ENCODE assay signal across 26 mouse cellular contexts in genomic region chr12:12787161-12787560, GRCm38 (mm10).
DNase-seq lines count a peak whose midpoint lies in the region; ATAC-seq and TF ChIP-seq lines count a peak whose summit lies in the region.
"Had no signal": no experiment of that assay in that cellular context is flagged by ENCODE, and none has a peak within 500 bp of the region (broad histone marks: within the 10 kb centered on the region; RNA-seq: fewer than 3 reads in every experiment).

No protein-coding gene starts in this region.

- H3K4me3 ChIP-seq in limb, embryonic 11.5 days (ENCODE audit: low read depth, low read length), result no peak overlapping the region
- no peak overlapping the region for H3K4me3 ChIP-seq in limb, embryonic 10.5 days
- peak overlapping the region; percentile 67 for H3K4me3 ChIP-seq in ES-Bruce4 (ENCODE audit: low read depth, low read length)
- no peak overlapping the region for H3K4me3 ChIP-seq in intestine, postnatal 0 days (ENCODE audit: low read depth, low read length)
- H3K4me3 ChIP-seq: erythroblast, embryonic 14.5 days; myocyte had no signal

- no peak for ATAC-seq in limb, embryonic 11.5 days (ENCODE audit: insufficient number of reproducible peaks, low FRiP score, low TSS enrichment, low read depth)
- no peak for ATAC-seq in intestine, postnatal 0 days
- ATAC-seq: forebrain, embryonic 14.5 days had no signal

- H3K4me2 ChIP-seq in limb, embryonic 11.5 days (ENCODE audit: low read depth, severe bottlenecking), result 0 out of 2 replicates have a peak overlapping the region, but pooled peaks have one; percentile 48
- H3K4me2 ChIP-seq in intestine, postnatal 0 days (replicated peaks; ENCODE audit: low read depth), result peak overlapping the region; percentile 55; the same call in 1 of the 2 replicates

- H3K9me3 ChIP-seq in limb, embryonic 11.5 days (ENCODE audit: control insufficient read depth, low read length), result no peaks in the 10 kb centered on the region
- H3K9me3 ChIP-seq in limb, embryonic 10.5 days (replicated peaks), result no peaks in the 10 kb centered on the region
- no peaks in the 10 kb centered on the region for H3K9me3 ChIP-seq in ES-Bruce4 (replicated peaks; ENCODE audit: control insufficient read depth, insufficient read depth, low read length, poor library complexity, severe bottlenecking)
- H3K9me3 ChIP-seq in intestine, postnatal 0 days (ENCODE audit: control insufficient read depth), result no peaks in the 10 kb centered on the region
- H3K9me3 ChIP-seq: embryonic facial prominence, embryonic 13.5 days; heart, embryonic 12.5 days; liver, embryonic 13.5 days; midbrain, embryonic 15.5 days; neural tube, embryonic 15.5 days had no signal

- no peaks in the 10 kb centered on the region for H3K27me3 ChIP-seq in limb, embryonic 11.5 days (ENCODE audit: control insufficient read depth, insufficient read depth, low read length)
- H3K27me3 ChIP-seq in limb, embryonic 10.5 days (ENCODE audit: low read depth, poor library complexity, severe bottlenecking), result 0 out of 2 replicates have a peak, but pooled peaks cover 14% of the 10 kb centered on the region
- no peaks in the 10 kb centered on the region for H3K27me3 ChIP-seq in ES-Bruce4 (ENCODE audit: control insufficient read depth, insufficient read depth, low read length, poor library complexity, severe bottlenecking)
- H3K27me3 ChIP-seq in intestine, postnatal 0 days (replicated peaks; ENCODE audit: control insufficient read depth, insufficient read depth, low read length), result no peaks in the 10 kb centered on the region
- H3K27me3 ChIP-seq: CH12.LX; heart, embryonic 12.5 days; midbrain, embryonic 15.5 days had no signal

- peaks cover 22% of the 10 kb centered on the region for H3K4me1 ChIP-seq in limb, embryonic 11.5 days (ENCODE audit: control insufficient read depth, insufficient read depth, low read length)
- peaks cover 57% of the 10 kb centered on the region for H3K4me1 ChIP-seq in limb, embryonic 10.5 days
- peaks cover 13% of the 10 kb centered on the region for H3K4me1 ChIP-seq in ES-Bruce4 (ENCODE audit: control insufficient read depth, insufficient read depth, low read length)
- H3K4me1 ChIP-seq in intestine, postnatal 0 days (replicated peaks; ENCODE audit: control insufficient read depth, insufficient read depth, low read length), result no peaks in the 10 kb centered on the region

- H3K9ac ChIP-seq in limb, embryonic 11.5 days (ENCODE audit: low read length), result no peak overlapping the region
- H3K9ac ChIP-seq in ES-Bruce4 (ENCODE audit: low read depth, poor library complexity, severe bottlenecking), result peak overlapping the region; percentile 78
- no peak overlapping the region for H3K9ac ChIP-seq in intestine, postnatal 0 days (ENCODE audit: low read depth, low read length)
- H3K9ac ChIP-seq: liver, embryonic 13.5 days; midbrain, embryonic 15.5 days had no signal

- H3K27ac ChIP-seq in limb, embryonic 11.5 days (replicated peaks; ENCODE audit: low read depth, low read length), result no peak overlapping the region
- no peak overlapping the region; the same call in 1 of the 2 replicates for H3K27ac ChIP-seq in limb, embryonic 10.5 days
- H3K27ac ChIP-seq in ES-Bruce4 (ENCODE audit: insufficient read depth, low read length), result peak overlapping the region; percentile 96
- H3K27ac ChIP-seq in intestine, postnatal 0 days (ENCODE audit: low read depth, low read length), result peak overlapping the region; percentile 85
- H3K27ac ChIP-seq: embryonic facial prominence, embryonic 13.5 days; hindbrain, embryonic 14.5 days; kidney, postnatal 0 days; liver, embryonic 13.5 days; midbrain, embryonic 15.5 days; neural tube, embryonic 15.5 days had no signal

- no peak for TF ChIP-seq CTCF in ES-Bruce4 (IDR thresholded peaks at IDR 0.05; ENCODE audit: low read depth, low read length)
- no peak for TF ChIP-seq CTCF in intestine, postnatal 0 days (IDR thresholded peaks at IDR 0.05; ENCODE audit: low read depth)

- WGBS in limb, embryonic 11.5 days, result 16% methylated on average over 4 of the region's 4 CpGs
- 14% methylated on average over 4 of the region's 4 CpGs for WGBS in limb, embryonic 10.5 days
- 37% methylated on average over 4 of the region's 4 CpGs for WGBS in intestine, postnatal 0 days

- DNase-seq in limb, embryonic 11.5 days (ENCODE audit: low spot score), result no peak
- DNase-seq in limb, embryonic 10.5 days (ENCODE audit: low spot score), result no peak
- DNase-seq in R1 (ENCODE audit: low read depth, low spot score), result peak; percentile 59
- DNase-seq in embryo, embryonic 10.5 days (ENCODE audit: low spot score), result no peak
- no peak for DNase-seq in kidney, adult 18-20 months
- no peak for DNase-seq in layer of hippocampus, postnatal 14 days (ENCODE audit: low spot score in 2 of 2)
- DNase-seq: adrenal gland, postnatal 25 days; B cell, adult 2 months; heart, adult 11 months; kidney, adult 11 months; liver, embryonic 13.5 days; lung, embryonic 14.5 days; right cerebral cortex, adult 18-20 months; right cerebral cortex, postnatal 4 days had no signal

- H3K36me3 ChIP-seq in limb, embryonic 11.5 days (ENCODE audit: control insufficient read depth, insufficient read depth, low read length), result no peaks in the 10 kb centered on the region
- H3K36me3 ChIP-seq in limb, embryonic 10.5 days, result no peaks in the 10 kb centered on the region
- no peaks in the 10 kb centered on the region for H3K36me3 ChIP-seq in ES-Bruce4 (ENCODE audit: control insufficient read depth, insufficient read depth, low read length, poor library complexity, severe bottlenecking)
- no peaks in the 10 kb centered on the region for H3K36me3 ChIP-seq in intestine, postnatal 0 days (ENCODE audit: control insufficient read depth, insufficient read depth)
- H3K36me3 ChIP-seq: embryonic facial prominence, embryonic 13.5 days; heart, embryonic 12.5 days; liver, embryonic 13.5 days; midbrain, embryonic 15.5 days; neural tube, embryonic 15.5 days had no signal

- TF ChIP-seq POLR2A in ES-Bruce4 (IDR thresholded peaks at IDR 0.05; ENCODE audit: insufficient read depth, low read length), result no peak

- peak; percentile 85 for TF ChIP-seq EP300 in ES-Bruce4 (IDR thresholded peaks at IDR 0.05; ENCODE audit: insufficient read depth, low read depth, low read length)

Comparison
In these comparisons a context has a peak if more than half of its experiments do, and no peak if none do; other contexts are left out.
1. H3K27ac ChIP-seq: peak in ES-Bruce4 (single experiment) and intestine, postnatal 0 days (single experiment); none in limb, embryonic 11.5 days (single experiment) and limb, embryonic 10.5 days (single experiment).